Mouse (Mus musculus) thymus, adult 2 months (tissue): ENCODE results near the gene Gm29609.
A peak's percentile ranks its signal among the peaks of the same experiment; 100 is the strongest.

Experiments
- CTCF ChIP-seq: fragments of 200-500 bp; IDR thresholded peaks from 2 replicates; pipeline ENCODE4 v1.5.1; 2012; ENCODE audit warnings: mild to moderate bottlenecking, control low read depth, low read length, moderate library complexity, borderline replicate concordance; ENCODE audit not compliant: control insufficient read depth, poor library complexity, insufficient read depth; ENCODE audit errors: extremely low read depth
- POLR2A ChIP-seq: fragments of 200-500 bp; IDR thresholded peaks from 2 replicates; pipeline ENCODE4 v1.6.1; 2012; ENCODE audit warnings: mild to moderate bottlenecking, low read length, control low read depth, moderate library complexity; ENCODE audit not compliant: control insufficient read depth, poor library complexity, insufficient read depth; ENCODE audit errors: extremely low read depth

GRCm38 (mm10) chr5:31192939-31193630 lies 13.4 kb upstream of the Gm29609 start, which contains the start of the genes Snx17 and Eif2b4:
- TF ChIP-seq CTCF (peak; percentile 60; the same call in 1 of the 2 replicates), POLR2A (peak; percentile 76)
